Mouse (Mus musculus): ENCODE measurements around the gene Atxn2l.

DNA sequence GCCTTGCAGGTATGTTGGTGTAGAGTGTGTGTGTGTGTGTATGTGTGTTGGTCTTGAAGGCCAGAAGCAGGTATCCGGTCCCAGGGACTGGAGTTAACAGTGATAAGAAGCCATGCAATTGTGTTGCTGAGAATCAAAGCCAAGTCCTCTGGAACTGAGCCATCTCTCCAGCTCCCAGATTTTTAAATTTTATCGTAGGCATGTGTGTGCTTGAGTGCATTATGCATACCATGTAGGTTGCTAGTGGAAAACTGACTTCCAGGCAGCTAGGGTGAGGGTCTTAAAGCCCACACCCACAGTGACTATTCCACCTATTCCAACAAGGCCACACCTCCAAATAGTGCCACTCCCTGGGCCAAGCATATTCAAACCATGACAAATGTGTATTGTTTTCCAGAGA, 1.7 kb upstream of the Atxn2l start:
- no peak for TF ChIP-seq CTCF (conservative IDR thresholded peaks at IDR 0.05; ENCODE audit: insufficient read depth, insufficient read length, low read depth, low read length)
- TF ChIP-seq POLR2A (IDR thresholded peaks at IDR 0.05; ENCODE audit: low read depth, low read length): no peak

All from kidney, adult 2 months (tissue).